Mouse (Mus musculus): ENCODE results near the gene Dcdc2a. TPM values are rescaled to one million over a fixed set of nuclear protein-coding genes. Genes with fewer than 3 reads are reported as not detected.
A peak's percentile ranks its signal among the peaks of the same experiment; 100 is the strongest.

Gene Dcdc2a
- polyA plus RNA-seq, 1 experiment from 2014 or later = 4.8 TPM

DNA sequence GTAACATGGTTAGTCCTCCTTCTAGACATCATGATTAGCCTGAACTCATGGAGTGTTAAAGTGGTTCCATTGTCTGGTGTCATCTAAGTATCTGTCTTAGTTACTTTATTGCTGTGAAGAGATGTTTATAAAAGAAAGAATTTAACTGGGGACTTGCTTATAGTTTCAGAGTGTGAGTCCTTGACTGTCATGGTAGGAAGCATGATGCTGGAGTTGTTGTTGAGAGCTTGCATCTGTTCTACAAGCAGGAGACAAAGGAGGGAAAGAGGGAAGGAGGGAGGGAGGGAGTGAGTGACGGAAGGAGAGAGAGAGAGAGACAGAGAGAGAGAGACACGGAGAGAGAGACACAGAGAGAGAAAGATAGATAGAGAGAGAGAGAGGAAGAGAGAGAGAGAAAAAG lies 90.4 kb downstream of the Dcdc2a start:
- no peak for ATAC-seq (replicated peaks)
- Histone ChIP-seq H3K36me3 (replicated peaks) (no peaks in the 10 kb centered on the region), H3K27me3 (replicated peaks) (no peaks in the 10 kb centered on the region), H3K4me1 (peaks cover 6% of the 10 kb centered on the region; the same call in 1 of the 2 replicates), H3K9ac (no peak overlapping the region), H3K4me2 (no peak overlapping the region), H3K9me3 (no peaks in the 10 kb centered on the region), H3K27ac (no peak overlapping the region), H3K4me3 (no peak overlapping the region)
- WGBS = 75% methylated on average over 2 of the region's 2 CpGs

DNA sequence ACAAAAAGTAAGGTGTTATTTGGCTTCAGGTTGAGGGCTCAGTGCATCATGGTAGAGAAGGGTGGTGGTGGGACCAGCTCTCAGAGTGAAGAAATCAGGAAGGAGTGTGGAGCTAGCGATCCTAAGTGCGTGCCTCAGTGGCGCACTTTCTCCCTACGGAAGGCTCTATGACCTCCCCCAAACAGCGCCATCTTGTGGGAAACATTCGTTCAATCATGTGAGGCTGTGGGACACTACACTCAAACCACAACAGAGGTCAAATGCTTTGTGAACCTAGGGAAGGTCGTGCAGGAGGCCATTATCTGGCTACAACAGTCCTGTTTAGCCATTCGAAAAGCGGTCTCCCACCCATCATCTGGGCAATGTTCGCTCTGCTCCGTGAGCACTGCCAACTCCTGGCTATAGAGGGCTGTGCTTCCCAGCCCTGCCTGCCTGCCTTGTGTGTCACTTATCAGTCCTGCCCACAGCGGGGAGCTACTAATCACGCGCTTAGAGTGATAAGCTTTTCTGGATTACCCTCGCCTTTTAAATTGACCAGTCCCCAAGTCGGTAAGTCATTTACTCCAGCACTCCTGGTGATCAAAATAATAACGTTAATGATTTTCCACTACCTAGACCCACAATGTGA lies 94.5 kb downstream of the Dcdc2a start:
- Histone ChIP-seq H3K36me3 (replicated peaks) (no peaks in the 10 kb centered on the region), H3K4me3 (no peak overlapping the region), H3K4me2 (no peak overlapping the region), H3K27me3 (replicated peaks) (no peaks in the 10 kb centered on the region), H3K4me1 (peaks cover 6% of the 10 kb centered on the region; the same call in 1 of the 2 replicates), H3K9me3 (no peaks in the 10 kb centered on the region), H3K9ac (no peak overlapping the region), H3K27ac (no peak overlapping the region)
- WGBS = 21% methylated on average over 17 of the region's 17 CpGs
- ATAC-seq (replicated peaks) = peak; percentile 65

DNA sequence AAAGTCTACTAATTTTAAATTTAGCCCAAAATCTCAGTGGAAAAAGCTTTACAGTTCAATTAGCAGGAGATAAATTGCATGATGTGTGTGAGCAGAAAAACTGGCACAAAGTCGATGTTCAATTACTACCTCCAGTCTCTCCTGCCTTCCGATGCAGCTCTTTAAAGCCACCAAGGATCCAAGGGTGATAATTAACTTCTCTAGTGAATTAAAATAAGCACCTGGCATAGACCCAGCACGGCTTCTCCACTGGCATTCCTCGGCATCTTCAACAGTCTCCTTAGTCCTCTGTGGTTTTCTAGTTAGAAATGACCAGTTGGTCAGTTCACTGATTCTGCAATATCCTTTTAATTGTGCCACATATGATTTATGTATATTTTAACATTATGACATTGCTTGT lies 95.1 kb downstream of the Dcdc2a start:
- Histone ChIP-seq H3K4me1 (peaks cover 6% of the 10 kb centered on the region; the same call in 1 of the 2 replicates), H3K4me3 (no peak overlapping the region), H3K27me3 (replicated peaks) (no peaks in the 10 kb centered on the region), H3K36me3 (replicated peaks) (no peaks in the 10 kb centered on the region), H3K9ac (no peak overlapping the region), H3K27ac (no peak overlapping the region), H3K4me2 (no peak overlapping the region), H3K9me3 (no peaks in the 10 kb centered on the region)
- 30% methylated on average over 4 of the region's 4 CpGs for WGBS
- ATAC-seq (replicated peaks) = no peak

DNA sequence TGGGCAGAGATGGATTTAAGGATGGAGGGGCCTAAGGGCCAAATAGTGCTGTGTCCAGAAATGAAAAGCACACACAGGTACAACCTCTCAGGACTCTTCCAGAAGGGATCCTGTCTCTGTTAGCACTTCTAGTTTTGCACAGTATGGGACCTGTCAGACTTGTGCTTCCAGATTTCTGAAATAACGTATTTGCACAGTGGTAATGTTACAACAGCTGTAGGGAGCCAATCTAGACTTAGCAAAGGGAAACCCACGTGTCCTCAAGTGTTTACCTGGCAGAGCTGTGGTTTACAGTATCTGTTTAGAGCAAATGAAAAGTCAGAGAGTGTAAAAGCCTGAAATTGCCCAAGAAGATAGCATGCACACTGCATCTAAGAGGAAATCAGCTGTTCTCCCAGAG lies 104.1 kb downstream of the Dcdc2a start:
- 0 out of 2 replicates have a peak, but pooled peaks have one; percentile 24 for ATAC-seq (replicated peaks)

DNA sequence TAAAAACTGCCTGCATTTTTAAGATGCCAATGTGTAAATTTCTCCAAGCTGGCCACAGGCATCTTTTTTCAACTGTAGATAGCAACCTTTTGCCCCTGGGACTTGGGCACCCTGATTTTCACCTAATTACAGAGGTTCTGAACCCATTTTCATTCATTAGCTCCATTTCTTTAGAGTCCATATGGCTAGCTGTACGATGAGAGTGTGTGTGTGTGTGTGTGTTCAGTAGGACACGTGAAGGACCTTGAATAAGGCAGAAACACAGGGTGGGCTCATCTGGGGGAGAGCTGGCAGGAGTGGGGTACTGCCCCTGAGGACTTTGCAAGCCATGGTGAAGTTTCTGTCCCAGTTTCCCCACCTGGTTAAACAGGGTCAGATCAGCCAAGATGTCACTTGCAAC lies 105.0 kb downstream of the Dcdc2a start:
- no peaks in the 10 kb centered on the region for H3K27me3 ChIP-seq (replicated peaks)
- H3K4me1 ChIP-seq = no peaks in the 10 kb centered on the region
- no peaks in the 10 kb centered on the region for H3K9me3 ChIP-seq
- no peak overlapping the region for H3K9ac ChIP-seq
- H3K4me3 ChIP-seq = no peak overlapping the region
- ATAC-seq (replicated peaks) = no peak
- WGBS = 64% methylated on average over 2 of the region's 2 CpGs
- no peaks in the 10 kb centered on the region for H3K36me3 ChIP-seq (replicated peaks)
- no peak overlapping the region for H3K4me2 ChIP-seq
- H3K27ac ChIP-seq = no peak overlapping the region

More for the DNA sequence above, 104.1 kb downstream of the Dcdc2a start:
- Histone ChIP-seq H3K4me1 (no peaks in the 10 kb centered on the region), H3K27me3 (replicated peaks) (no peaks in the 10 kb centered on the region), H3K36me3 (replicated peaks) (no peaks in the 10 kb centered on the region), H3K9me3 (no peaks in the 10 kb centered on the region), H3K9ac (no peak overlapping the region), H3K4me2 (no peak overlapping the region), H3K4me3 (no peak overlapping the region), H3K27ac (no peak overlapping the region)
- 62% methylated on average over 2 of the region's 2 CpGs for WGBS

DNA sequence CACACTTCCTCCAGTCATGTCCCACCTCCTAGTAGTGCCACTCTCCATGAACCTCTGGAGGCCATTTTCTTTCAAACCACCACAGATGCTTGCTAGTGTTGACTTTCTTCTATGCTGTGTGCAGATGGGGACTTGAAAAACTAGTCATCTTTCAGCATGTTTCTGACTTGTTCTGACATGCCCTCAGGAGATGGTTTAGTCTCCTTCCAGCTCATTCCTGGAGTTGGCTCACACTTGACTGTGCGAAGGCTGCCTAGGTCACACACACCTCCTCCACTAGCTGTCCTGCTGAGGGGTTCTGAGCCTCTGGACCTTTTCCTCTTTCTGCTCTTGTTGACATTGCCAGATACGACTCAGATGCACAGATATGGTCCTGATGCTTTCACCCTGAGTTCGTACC lies 106.8 kb downstream of the Dcdc2a start:
- H3K36me3 ChIP-seq (replicated peaks) = no peaks in the 10 kb centered on the region
- H3K9me3 ChIP-seq = no peaks in the 10 kb centered on the region
- 91% methylated on average over 3 of the region's 3 CpGs for WGBS
- ATAC-seq (replicated peaks) = no peak
- no peaks in the 10 kb centered on the region for H3K4me1 ChIP-seq
- H3K27ac ChIP-seq = no peak overlapping the region
- H3K27me3 ChIP-seq (replicated peaks) = no peaks in the 10 kb centered on the region
- no peak overlapping the region for H3K4me2 ChIP-seq
- H3K9ac ChIP-seq = no peak overlapping the region
- no peak overlapping the region for H3K4me3 ChIP-seq

DNA sequence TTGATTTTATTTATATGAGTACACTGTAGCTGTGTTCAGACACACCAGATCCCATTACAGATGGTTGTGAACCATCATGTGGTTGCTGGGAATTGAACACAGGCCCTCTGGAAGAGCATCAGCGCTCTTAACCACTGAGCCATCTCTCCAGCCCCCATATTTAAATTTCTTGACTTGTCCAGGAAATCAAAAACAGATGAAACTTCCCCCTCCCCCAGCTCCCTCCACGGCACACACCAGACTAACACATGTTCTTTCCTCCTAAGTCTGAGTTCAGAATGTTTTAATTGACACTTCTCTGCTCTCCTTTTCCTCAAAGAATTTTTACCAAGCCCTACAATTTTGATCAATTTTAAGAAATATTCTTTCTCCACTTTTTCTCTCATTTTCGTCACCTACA lies 113.1 kb downstream of the Dcdc2a start:
- no peaks in the 10 kb centered on the region for H3K27me3 ChIP-seq (replicated peaks)
- no peak overlapping the region for H3K27ac ChIP-seq
- H3K4me1 ChIP-seq = no peaks in the 10 kb centered on the region
- no peak overlapping the region for H3K4me3 ChIP-seq
- WGBS = 83% methylated on average over 3 of the region's 3 CpGs
- no peaks in the 10 kb centered on the region for H3K9me3 ChIP-seq
- H3K36me3 ChIP-seq (replicated peaks) = no peaks in the 10 kb centered on the region
- ATAC-seq (replicated peaks) = no peak
- no peak overlapping the region for H3K9ac ChIP-seq
- H3K4me2 ChIP-seq = no peak overlapping the region

DNA sequence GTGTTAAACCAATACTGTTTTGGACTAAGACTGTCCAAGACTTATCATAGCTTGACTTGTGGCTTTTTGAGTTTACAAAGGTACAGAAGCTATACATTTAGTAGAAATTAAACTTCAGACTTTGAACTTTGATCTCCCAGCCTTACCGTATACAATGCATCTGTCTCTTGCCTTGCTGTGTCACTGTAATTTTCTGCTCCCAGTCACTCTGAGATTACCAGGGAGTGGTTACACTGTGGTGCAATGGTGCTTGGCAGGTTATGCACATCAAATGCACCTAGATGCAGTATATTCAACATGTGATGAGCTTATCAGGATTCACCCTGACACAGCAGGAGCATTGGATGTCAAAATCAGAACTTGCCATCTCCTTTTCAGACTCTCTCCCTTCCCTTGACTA lies 122.0 kb downstream of the Dcdc2a start:
- no peaks in the 10 kb centered on the region for H3K9me3 ChIP-seq
- 88% methylated on average over 1 of the region's 1 CpGs for WGBS
- H3K4me3 ChIP-seq = no peak overlapping the region
- no peaks in the 10 kb centered on the region for H3K27me3 ChIP-seq (replicated peaks)
- no peak for ATAC-seq (replicated peaks)
- no peak overlapping the region for H3K27ac ChIP-seq
- H3K9ac ChIP-seq = no peak overlapping the region
- no peak overlapping the region for H3K4me2 ChIP-seq
- no peaks in the 10 kb centered on the region for H3K36me3 ChIP-seq (replicated peaks)
- H3K4me1 ChIP-seq = no peaks in the 10 kb centered on the region

DNA sequence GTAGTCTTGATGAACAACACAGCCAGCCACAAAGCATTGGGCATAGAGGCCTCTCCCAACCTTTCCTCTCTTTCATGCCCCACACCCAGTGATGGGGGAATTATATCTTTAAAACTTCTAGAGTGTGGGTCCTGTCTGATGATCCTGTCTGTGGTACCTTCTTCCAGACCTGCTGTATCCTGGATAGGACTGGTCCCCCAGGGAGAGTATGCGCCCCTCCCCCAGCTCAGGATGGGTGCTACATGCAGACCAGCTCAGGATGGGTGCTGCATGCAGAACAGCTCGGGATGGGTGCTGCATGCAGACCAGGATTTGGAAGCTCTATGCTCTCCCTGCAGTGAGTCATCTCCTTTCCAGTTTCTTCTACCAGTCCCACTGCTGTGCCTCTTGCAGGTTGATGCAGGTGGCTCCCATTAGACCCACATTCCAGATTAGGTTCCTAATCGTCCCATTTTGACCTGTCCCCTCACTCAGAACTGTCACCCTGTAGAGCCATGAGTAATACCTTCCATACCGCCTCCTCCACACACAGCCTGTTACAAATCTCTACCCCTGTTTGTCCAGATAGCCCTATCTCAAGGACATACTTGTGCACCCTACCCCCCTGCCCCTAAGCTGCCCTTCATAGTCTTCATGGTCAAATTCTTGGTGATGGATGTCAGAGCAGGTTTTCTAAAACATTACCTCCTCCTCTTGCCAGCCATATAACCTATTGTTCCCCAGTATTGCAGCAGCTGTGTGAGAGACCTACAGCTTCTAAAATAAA lies 122.6 kb downstream of the Dcdc2a start:
- Histone ChIP-seq H3K9me3 (no peaks in the 10 kb centered on the region), H3K4me1 (no peaks in the 10 kb centered on the region), H3K36me3 (replicated peaks) (no peaks in the 10 kb centered on the region), H3K4me2 (no peak overlapping the region), H3K9ac (no peak overlapping the region), H3K4me3 (no peak overlapping the region), H3K27me3 (replicated peaks) (no peaks in the 10 kb centered on the region), H3K27ac (no peak overlapping the region)
- WGBS = 85% methylated on average over 4 of the region's 4 CpGs
- no peak for ATAC-seq (replicated peaks)

DNA sequence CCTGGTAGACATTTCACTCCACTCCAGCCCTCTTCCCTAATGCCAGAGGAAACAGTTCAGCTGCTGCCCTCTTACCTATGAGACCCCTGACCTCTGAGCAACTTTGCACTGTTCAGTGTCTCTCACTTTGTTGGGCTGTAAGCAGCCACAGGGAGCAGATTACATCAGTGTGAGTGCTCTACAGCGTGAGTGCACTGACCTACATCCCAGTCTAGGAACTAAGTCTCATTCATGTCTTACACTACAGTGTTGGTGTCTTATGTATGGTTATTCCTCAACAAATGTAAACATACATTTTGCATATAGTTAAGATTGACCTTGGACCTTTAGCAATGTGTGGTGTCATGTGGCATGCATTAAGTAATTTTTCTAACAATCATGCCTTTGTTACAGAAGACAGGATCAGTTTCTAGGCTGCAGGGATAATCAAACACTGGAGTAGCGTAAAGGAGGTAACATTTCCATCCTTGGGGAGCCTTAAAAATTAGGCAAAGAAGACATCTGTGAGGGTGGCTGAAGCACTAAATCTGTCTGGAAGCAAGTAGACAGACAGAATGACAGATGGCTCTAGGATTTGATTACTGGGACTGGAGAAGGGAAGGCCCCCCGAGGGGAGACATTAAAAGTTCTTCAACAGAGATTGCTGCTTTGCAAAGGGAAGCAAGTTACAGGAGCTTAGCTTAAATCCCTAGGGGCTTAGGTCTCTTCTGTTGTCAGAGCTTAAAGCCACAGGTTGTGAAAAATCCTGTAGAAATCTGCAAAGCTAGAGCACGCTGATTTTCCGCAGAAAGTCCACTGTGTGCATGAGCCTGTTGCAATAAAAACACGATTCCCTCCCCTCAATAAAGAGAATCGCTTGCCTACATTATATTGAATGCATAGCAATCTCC lies 130.9 kb downstream of the Dcdc2a start:
- Histone ChIP-seq H3K36me3 (replicated peaks) (no peaks in the 10 kb centered on the region), H3K9ac (no peak overlapping the region; the same call in 1 of the 2 replicates), H3K27ac (peak overlapping the region; percentile 67)

DNA sequence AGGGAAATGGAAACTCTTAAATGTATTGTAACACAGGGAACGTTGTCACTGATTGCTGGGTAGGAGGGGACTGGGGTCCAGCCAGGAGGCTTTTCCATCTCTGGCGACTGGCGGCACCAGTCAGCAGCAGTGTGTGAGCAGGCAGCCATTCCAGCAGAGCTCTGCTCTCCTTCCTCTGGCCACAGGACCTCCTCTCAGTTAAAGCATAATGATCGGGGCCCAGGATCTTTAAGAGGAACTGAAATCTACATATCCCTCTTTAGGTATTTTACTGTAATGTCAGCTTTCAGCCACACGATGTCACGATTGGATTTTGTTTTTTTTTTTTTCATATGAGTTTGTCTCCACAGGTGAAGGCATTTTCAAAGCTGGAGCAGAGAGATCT lies 131.5 kb downstream of the Dcdc2a start:
- 3% methylated on average over 6 of the region's 6 CpGs for WGBS

More for the DNA sequence above, 130.9 kb downstream of the Dcdc2a start:
- Histone ChIP-seq H3K27me3 (replicated peaks) (no peaks in the 10 kb centered on the region), H3K4me2 (peak overlapping the region; percentile 39), H3K4me3 (peak overlapping the region; percentile 19; the same call in 1 of the 2 replicates), H3K9me3 (no peaks in the 10 kb centered on the region), H3K4me1 (peaks cover 15% of the 10 kb centered on the region)
- WGBS = 12% methylated on average over 7 of the region's 7 CpGs
- ATAC-seq (replicated peaks) = peak; percentile 24; the same call in 1 of the 2 replicates

More for the DNA sequence above, 131.5 kb downstream of the Dcdc2a start:
- Histone ChIP-seq H3K4me1 (peaks cover 15% of the 10 kb centered on the region), H3K9me3 (no peaks in the 10 kb centered on the region), H3K27me3 (replicated peaks) (no peaks in the 10 kb centered on the region), H3K4me2 (peak overlapping the region; percentile 39), H3K4me3 (peak overlapping the region; percentile 19), H3K27ac (peak overlapping the region; percentile 67), H3K36me3 (replicated peaks) (no peaks in the 10 kb centered on the region), H3K9ac (peak overlapping the region; percentile 31; the same call in 1 of the 2 replicates)
- peak; percentile 74 for ATAC-seq (replicated peaks)
